Mouse (Mus musculus): Measurements from ENCODE around the gene Slc4a5.

- TF ChIP-seq POLR2A (IDR thresholded peaks at IDR 0.05; ENCODE audit: borderline replicate concordance, control insufficient read depth, low read depth, low read length), result no peak; the same call in 1 of the 2 replicates
- peak; percentile 44; the same call in 1 of the 2 replicates for TF ChIP-seq CTCF (IDR thresholded peaks at IDR 0.05; ENCODE audit: control insufficient read depth, insufficient read depth, low read length)
Measured at GRCm38 (mm10) chr6:83268144-83269010, 48.7 kb downstream of the Slc4a5 start.

Data from bone marrow, adult 2 months (tissue).